Mouse (Mus musculus): Measurements from ENCODE around the gene Samd3. TPM values are rescaled to one million over a fixed set of nuclear protein-coding genes. Genes with fewer than 3 reads are reported as not detected.

Samd3 gene
- polyA plus RNA-seq, 1 experiment = not detected

DNA sequence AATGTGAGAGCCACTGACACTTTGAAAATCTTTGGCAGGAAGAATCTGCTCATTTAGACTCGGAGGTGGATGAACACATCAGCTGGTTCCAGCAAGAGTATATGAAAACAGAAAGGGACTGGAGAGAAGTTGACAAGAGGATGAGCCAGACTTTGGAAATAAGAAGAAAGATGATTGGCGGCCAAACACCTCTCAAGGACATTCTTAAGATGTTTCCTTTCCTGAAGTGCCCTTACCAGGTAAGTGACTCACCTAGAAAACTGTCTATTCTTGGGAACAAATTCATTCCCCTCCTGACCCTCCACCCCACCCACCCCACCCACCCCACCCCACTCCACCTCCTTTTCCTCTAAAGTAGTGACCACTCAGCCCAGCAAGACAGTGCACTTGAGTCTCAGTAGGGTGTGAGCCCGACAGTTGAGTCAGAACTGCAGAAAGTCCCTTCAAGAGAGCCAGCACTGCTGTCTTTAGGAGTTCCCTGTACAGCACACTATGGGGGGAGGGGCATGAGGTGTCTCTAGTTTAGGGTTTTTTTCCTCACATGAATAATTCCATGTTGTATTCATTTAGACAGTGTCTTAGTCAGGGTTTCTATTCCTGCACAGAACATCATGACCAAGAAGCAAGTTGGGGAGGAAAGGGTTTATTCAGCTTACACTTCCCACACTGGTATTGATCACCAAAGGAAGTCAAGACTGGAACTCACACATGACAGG lies 34.4 kb downstream of the Samd3 start:
- Histone ChIP-seq H3K79me3 (ENCODE audit: low read depth) (no peaks in the 10 kb centered on the region), H3K4me3 (ENCODE audit: insufficient read depth, poor library complexity, severe bottlenecking) (no peak overlapping the region), H3K79me2 (ENCODE audit: control insufficient read depth, insufficient read depth) (no peaks in the 10 kb centered on the region), H3K36me3 (ENCODE audit: control insufficient read depth, insufficient read depth) (no peaks in the 10 kb centered on the region), H3K27me3 (ENCODE audit: control insufficient read depth, insufficient read depth, insufficient read length) (no peaks in the 10 kb centered on the region), H3ac (ENCODE audit: control insufficient read depth, insufficient read length, low read depth) (no peak overlapping the region)
- TF ChIP-seq USF1 (IDR thresholded peaks at IDR 0.05; ENCODE audit: low read depth) = no peak

DNA sequence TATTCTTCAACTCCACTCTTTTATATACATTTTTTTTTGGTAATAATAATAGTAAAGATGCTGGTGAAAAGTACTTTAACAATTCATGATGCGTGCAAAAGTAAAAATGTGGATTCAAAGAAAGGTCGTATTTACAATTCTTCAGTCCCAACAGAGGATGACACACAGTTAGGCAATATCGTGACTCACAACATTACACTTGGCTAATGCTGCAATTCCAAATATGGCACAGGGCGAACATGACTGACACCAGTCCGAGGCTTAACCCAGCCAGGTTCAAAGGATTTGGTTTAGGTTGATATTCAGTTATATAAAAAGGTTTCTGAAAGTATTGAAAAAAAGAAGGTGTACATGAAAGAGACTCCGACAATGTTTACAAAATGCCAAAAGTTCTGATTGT lies 45.9 kb downstream of the Samd3 start:
- TF ChIP-seq FOSL1 (IDR thresholded peaks at IDR 0.05; ENCODE audit: insufficient read depth, low read length, poor library complexity, severe bottlenecking) = no peak
- TF ChIP-seq CEBPB (IDR thresholded peaks at IDR 0.05; ENCODE audit: low read depth) = peak; percentile 81

DNA sequence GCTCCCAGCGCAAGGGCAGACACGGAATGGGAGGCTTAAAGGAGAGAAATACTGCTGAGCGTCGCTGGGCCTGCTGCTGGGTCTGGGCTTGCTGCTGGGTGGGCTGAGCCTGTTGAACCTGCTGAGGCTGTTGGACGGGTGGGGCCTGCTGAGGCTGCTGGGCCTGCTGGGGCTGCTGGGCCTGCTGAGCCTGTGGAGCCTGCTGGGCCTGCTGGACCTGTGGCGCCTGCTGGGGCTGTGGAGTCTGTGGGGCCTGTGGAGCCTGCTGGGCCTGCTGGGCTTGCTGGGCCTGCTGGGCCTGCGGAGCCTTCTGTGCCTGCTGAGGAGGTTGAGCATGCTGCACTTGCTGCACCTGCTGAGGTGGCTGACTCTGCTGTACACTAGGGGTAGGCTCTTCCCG lies 50.5 kb downstream of the Samd3 start:
- Histone ChIP-seq H3ac (ENCODE audit: control insufficient read depth, insufficient read length, low read depth) (no peak overlapping the region), H3K36me3 (ENCODE audit: control insufficient read depth, insufficient read depth) (no peaks in the 10 kb centered on the region), H3K79me2 (ENCODE audit: control insufficient read depth, insufficient read depth) (no peaks in the 10 kb centered on the region), H3K4me3 (ENCODE audit: insufficient read depth, poor library complexity, severe bottlenecking) (no peak overlapping the region), H3K27me3 (ENCODE audit: control insufficient read depth, insufficient read depth, insufficient read length) (no peaks in the 10 kb centered on the region), H3K79me3 (ENCODE audit: low read depth) (no peaks in the 10 kb centered on the region)
- TF ChIP-seq FOSL1 (IDR thresholded peaks at IDR 0.05; ENCODE audit: insufficient read depth, low read length, poor library complexity, severe bottlenecking) (no peak), MYOG (IDR thresholded peaks at IDR 0.05; ENCODE audit: control insufficient read depth, extremely low read depth, insufficient read length) (no peak), MAX (IDR thresholded peaks at IDR 0.05) (no peak)

More for the DNA sequence above, 45.9 kb downstream of the Samd3 start:
- Histone ChIP-seq H3K79me2 (ENCODE audit: control insufficient read depth, insufficient read depth) (no peaks in the 10 kb centered on the region), H3K27me3 (ENCODE audit: control insufficient read depth, insufficient read depth, insufficient read length) (no peaks in the 10 kb centered on the region), H3K79me3 (ENCODE audit: low read depth) (no peaks in the 10 kb centered on the region), H3ac (ENCODE audit: control insufficient read depth, insufficient read length, low read depth) (no peak overlapping the region), H3K4me3 (ENCODE audit: insufficient read depth, poor library complexity, severe bottlenecking) (no peak overlapping the region), H3K36me3 (ENCODE audit: control insufficient read depth, insufficient read depth) (no peaks in the 10 kb centered on the region)

DNA sequence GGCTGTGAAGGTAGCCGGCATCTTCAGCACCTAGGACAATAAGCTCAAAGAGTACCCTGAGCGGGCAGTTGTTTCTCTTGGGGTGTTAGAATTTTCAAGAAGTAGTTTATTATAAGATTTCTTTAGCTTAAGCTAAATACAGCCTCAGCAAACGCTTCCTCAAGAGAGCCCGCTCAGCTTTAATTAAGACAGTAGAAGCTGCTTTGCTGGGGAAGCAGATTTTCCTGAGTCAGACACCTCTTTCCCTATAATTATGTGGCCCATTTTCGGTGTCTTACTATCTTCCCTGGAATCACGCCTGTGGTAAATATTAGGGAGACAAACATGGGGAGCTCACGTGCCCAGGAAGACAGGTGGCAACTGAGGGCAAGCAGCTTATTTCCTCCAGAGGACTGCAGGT lies 57.6 kb downstream of the Samd3 start:
- no peaks in the 10 kb centered on the region for H3K79me2 ChIP-seq (ENCODE audit: control insufficient read depth, insufficient read depth)
- H3K4me3 ChIP-seq (ENCODE audit: insufficient read depth, poor library complexity, severe bottlenecking) = no peak overlapping the region
- H3K27me3 ChIP-seq (ENCODE audit: control insufficient read depth, insufficient read depth, insufficient read length) = no peaks in the 10 kb centered on the region
- TF ChIP-seq CEBPB (IDR thresholded peaks at IDR 0.05; ENCODE audit: low read depth) = no peak
- H3K36me3 ChIP-seq (ENCODE audit: control insufficient read depth, insufficient read depth) = no peaks in the 10 kb centered on the region
- H3ac ChIP-seq (ENCODE audit: control insufficient read depth, insufficient read length, low read depth) = no peak overlapping the region
- H3K79me3 ChIP-seq (ENCODE audit: low read depth) = no peaks in the 10 kb centered on the region

DNA sequence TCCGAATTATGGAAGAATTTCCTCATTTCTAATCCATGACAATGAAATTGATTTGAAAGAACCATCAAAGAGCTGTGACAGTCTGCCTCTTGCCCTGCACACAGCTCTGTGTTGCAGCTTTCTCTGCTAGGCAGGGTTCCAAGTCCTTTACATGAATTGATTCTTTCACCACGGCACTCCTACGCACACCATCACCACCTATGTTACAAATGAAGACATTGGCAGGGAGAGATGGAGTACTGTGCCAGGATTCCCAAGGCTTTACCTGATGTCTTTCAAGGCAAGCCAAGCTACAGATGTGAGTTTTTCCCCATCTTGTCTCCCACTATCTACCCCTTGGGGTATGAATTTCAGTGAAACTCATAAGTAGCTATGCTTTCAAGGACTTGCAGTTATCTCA lies 67.7 kb downstream of the Samd3 start:
- H3K79me2 ChIP-seq (ENCODE audit: control insufficient read depth, insufficient read depth) = no peaks in the 10 kb centered on the region
- H3K36me3 ChIP-seq (ENCODE audit: control insufficient read depth, insufficient read depth) = peaks cover 4% of the 10 kb centered on the region
- H3K4me3 ChIP-seq (ENCODE audit: insufficient read depth, poor library complexity, severe bottlenecking) = no peak overlapping the region
- H3ac ChIP-seq (ENCODE audit: control insufficient read depth, insufficient read length, low read depth) = no peak overlapping the region
- H3K79me3 ChIP-seq (ENCODE audit: low read depth) = no peaks in the 10 kb centered on the region
- H3K27me3 ChIP-seq (ENCODE audit: control insufficient read depth, insufficient read depth, insufficient read length) = no peaks in the 10 kb centered on the region
- no peak for TF ChIP-seq CTCF (IDR thresholded peaks at IDR 0.05; ENCODE audit: control insufficient read depth, insufficient read depth, insufficient read length)
- TF ChIP-seq CEBPB (IDR thresholded peaks at IDR 0.05; ENCODE audit: low read depth) = no peak
- no peak for TF ChIP-seq MAX (IDR thresholded peaks at IDR 0.05)
- no peak for TF ChIP-seq FOSL1 (IDR thresholded peaks at IDR 0.05; ENCODE audit: insufficient read depth, low read length, poor library complexity, severe bottlenecking)
- TF ChIP-seq USF1 (IDR thresholded peaks at IDR 0.05; ENCODE audit: low read depth) = no peak
- TF ChIP-seq MYOG (IDR thresholded peaks at IDR 0.05; ENCODE audit: control insufficient read depth, extremely low read depth, insufficient read length) = no peak
- no peak for TF ChIP-seq MYOD1 (IDR thresholded peaks at IDR 0.05; ENCODE audit: control insufficient read depth, insufficient read length, low read depth)

DNA sequence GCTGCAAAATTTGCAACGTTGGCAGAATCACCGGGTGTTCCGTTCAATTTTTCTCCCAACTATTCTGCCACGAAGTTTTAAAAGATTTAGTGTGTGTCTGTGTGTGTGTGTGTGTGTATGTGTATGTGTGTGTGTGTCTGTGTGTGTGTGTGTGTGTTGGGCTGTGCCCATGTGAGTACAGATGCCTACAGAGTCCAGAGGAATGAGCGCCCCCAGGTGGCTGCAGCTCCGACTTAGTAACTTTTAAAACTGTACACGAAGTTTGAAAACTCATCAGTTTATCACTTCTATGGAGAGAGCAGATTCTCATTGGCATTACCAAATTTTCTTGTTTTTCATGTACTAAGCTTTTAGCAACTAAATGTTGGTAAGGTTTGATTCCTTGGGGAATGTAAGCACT lies 68.1 kb downstream of the Samd3 start:
- H3ac ChIP-seq (ENCODE audit: control insufficient read depth, insufficient read length, low read depth) = no peak overlapping the region
- no peak overlapping the region for H3K4me3 ChIP-seq (ENCODE audit: insufficient read depth, poor library complexity, severe bottlenecking)
- no peaks in the 10 kb centered on the region for H3K79me2 ChIP-seq (ENCODE audit: control insufficient read depth, insufficient read depth)
- peaks cover 4% of the 10 kb centered on the region for H3K36me3 ChIP-seq (ENCODE audit: control insufficient read depth, insufficient read depth)
- H3K79me3 ChIP-seq (ENCODE audit: low read depth) = no peaks in the 10 kb centered on the region
- no peak for TF ChIP-seq MYOG (IDR thresholded peaks at IDR 0.05; ENCODE audit: control insufficient read depth, extremely low read depth, insufficient read length)
- no peak for TF ChIP-seq FOSL1 (IDR thresholded peaks at IDR 0.05; ENCODE audit: insufficient read depth, low read length, poor library complexity, severe bottlenecking)
- no peak for TF ChIP-seq CTCF (IDR thresholded peaks at IDR 0.05; ENCODE audit: control insufficient read depth, insufficient read depth, insufficient read length)
- TF ChIP-seq MAX (IDR thresholded peaks at IDR 0.05) = no peak
- TF ChIP-seq CEBPB (IDR thresholded peaks at IDR 0.05; ENCODE audit: low read depth) = no peak
- H3K27me3 ChIP-seq (ENCODE audit: control insufficient read depth, insufficient read depth, insufficient read length) = no peaks in the 10 kb centered on the region

DNA sequence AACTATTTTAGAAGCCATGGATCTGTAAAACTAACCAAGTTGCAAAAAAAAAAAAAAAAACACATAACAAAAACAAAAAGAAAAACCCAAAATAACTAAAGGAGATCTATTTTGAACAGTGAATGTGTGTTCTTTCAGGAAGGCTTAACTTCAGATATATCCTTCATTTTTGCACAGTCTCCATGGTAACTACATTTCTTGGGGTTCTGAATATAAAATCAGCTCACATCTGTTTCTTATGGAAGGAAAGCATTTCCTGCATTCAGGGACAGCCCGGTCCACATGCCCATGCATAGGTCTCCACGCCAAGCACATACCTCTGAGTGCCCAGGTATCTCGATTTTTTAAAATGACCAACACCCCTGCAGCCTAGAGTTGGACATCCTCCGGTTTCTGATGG lies 72.8 kb downstream of the Samd3 start:
- Histone ChIP-seq H3K79me3 (ENCODE audit: low read depth) (no peaks in the 10 kb centered on the region), H3ac (ENCODE audit: control insufficient read depth, insufficient read length, low read depth) (no peak overlapping the region), H3K27me3 (ENCODE audit: control insufficient read depth, insufficient read depth, insufficient read length) (no peaks in the 10 kb centered on the region), H3K4me3 (ENCODE audit: insufficient read depth, poor library complexity, severe bottlenecking) (no peak overlapping the region), H3K79me2 (ENCODE audit: control insufficient read depth, insufficient read depth) (no peaks in the 10 kb centered on the region), H3K36me3 (ENCODE audit: control insufficient read depth, insufficient read depth) (no peaks in the 10 kb centered on the region)
- TF ChIP-seq FOSL1 (IDR thresholded peaks at IDR 0.05; ENCODE audit: insufficient read depth, low read length, poor library complexity, severe bottlenecking) (no peak), MYOD1 (IDR thresholded peaks at IDR 0.05; ENCODE audit: control insufficient read depth, insufficient read length, low read depth) (no peak), CTCF (IDR thresholded peaks at IDR 0.05; ENCODE audit: control insufficient read depth, insufficient read depth, insufficient read length) (no peak), CEBPB (IDR thresholded peaks at IDR 0.05; ENCODE audit: low read depth) (no peak), MAX (IDR thresholded peaks at IDR 0.05) (no peak), MYOG (IDR thresholded peaks at IDR 0.05; ENCODE audit: control insufficient read depth, extremely low read depth, insufficient read length) (no peak), USF1 (IDR thresholded peaks at IDR 0.05; ENCODE audit: low read depth) (no peak)
